Mouse (Mus musculus) megakaryocyte, embryonic 14.5 days (primary cell): Measurements from ENCODE around the gene Exosc8.

Experiments used
- FLI1 ChIP-seq: IDR thresholded peaks from 2 replicates; pipeline ENCODE4 v1.6.1; 2012; ENCODE audit warnings: low read length, inconsistent platforms, mixed read lengths
- GATA1 ChIP-seq: IDR thresholded peaks from 3 replicates; pipeline ENCODE4 v1.6.1; 2012; ENCODE audit warnings: mixed read lengths, low read length, inconsistent platforms, borderline replicate concordance

- TF ChIP-seq GATA1, result no peak
- TF ChIP-seq FLI1, result no peak
Measured at GRCm38 (mm10) chr3:54773613-54774012, 38.4 kb upstream of the Exosc8 start.
